ENCODE assay signal across 9 mouse cellular contexts in the genomic region with DNA sequence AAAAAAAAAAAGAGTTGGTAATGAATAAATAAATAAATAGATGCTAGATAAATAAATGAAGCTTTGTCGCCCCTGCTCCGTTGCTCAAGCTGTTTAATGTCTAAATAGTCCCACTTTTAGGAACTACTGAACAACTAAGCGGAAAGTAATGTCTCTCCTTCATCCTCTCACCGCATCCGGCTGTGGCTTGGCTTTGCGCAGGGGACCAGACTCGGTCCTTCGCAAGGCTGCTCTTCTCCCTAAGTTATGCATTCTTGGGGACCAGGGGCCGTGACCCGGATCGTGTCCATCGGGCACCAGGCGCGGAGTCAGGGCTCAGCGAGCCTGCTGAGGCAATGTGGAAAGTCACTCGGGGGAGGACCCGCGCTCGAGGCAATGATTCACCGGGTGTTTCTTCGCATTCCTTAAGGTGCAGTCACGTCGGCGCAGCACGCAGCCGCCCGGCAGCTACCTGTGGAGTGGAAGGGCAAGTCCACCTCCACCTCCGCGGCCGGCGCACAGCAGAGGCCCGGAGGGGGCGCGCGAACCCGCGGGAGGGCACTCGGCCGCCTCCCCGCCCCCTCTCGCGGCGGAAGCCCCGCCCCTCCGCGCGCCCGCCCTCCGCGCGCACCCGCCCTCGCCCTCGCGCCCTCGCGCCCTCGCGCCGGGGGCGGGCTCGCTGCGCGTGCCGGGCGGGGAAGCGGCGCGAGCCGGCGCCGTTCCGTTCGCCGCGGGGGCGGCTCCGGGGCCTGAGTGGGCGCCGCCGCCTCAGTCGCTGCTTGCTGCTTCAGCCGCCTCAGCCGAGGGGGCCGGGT. TPM values are rescaled to one million over a fixed set of nuclear protein-coding genes. Genes with fewer than 3 reads are reported as not detected.
DNase-seq lines count a peak whose midpoint lies in the region; ATAC-seq lines count a peak whose summit lies in the region.
"Had no signal": no experiment of that assay in that cellular context is flagged by ENCODE, and none has a peak within 500 bp of the region (broad histone marks: within the 10 kb centered on the region; RNA-seq: fewer than 3 reads in every experiment).

A gene (plus strand): TSS at position 595 of the 794 bp plus-strand sequence.

- H3K9me3 ChIP-seq in embryonic facial prominence, embryonic 14.5 days (ENCODE audit: control insufficient read depth, low read length) = no peaks in the 10 kb centered on the region

- ATAC-seq in embryonic facial prominence, embryonic 14.5 days (ENCODE audit: low read depth) = peak; percentile 83
- peak; percentile 46 for ATAC-seq in monocyte, adult 5-6 weeks (replicated peaks; ENCODE audit: insufficient number of reproducible peaks, low FRiP score, low TSS enrichment, poor library complexity, severe bottlenecking)

- H3K4me1 ChIP-seq in embryonic facial prominence, embryonic 14.5 days (ENCODE audit: control insufficient read depth, insufficient read depth, low read length) = peaks cover 9% of the 10 kb centered on the region; the same call in 1 of the 2 replicates

- no peaks in the 10 kb centered on the region for H3K36me3 ChIP-seq in embryonic facial prominence, embryonic 14.5 days (ENCODE audit: control insufficient read depth, insufficient read depth, low read length)
- H3K36me3 ChIP-seq: G1E had no signal

- H3K4me2 ChIP-seq in embryonic facial prominence, embryonic 14.5 days (ENCODE audit: low read depth, low read length) = peak within 1 kb of the TSS; percentile 87

- WGBS in embryonic facial prominence, embryonic 14.5 days = 3% methylated on average over 31 of the region's 85 CpGs

- H3K9ac ChIP-seq in embryonic facial prominence, embryonic 14.5 days (ENCODE audit: low read depth, low read length) = peak within 1 kb of the TSS; percentile 96

- DNase-seq in 3134 (ENCODE audit: extremely low read depth, insufficient read length, low spot score) (peak; percentile 91), liver (peak; percentile 85)
- peak; percentile 56 to 57 for DNase-seq in adrenal gland, postnatal 4 days (ENCODE audit: low spot score in 2 of 2)
- DNase-seq in embryonic facial prominence, embryonic 14.5 days (ENCODE audit: low spot score) = peak; percentile 73
- peak; percentile 44 for DNase-seq in heart, adult 8-10 months (ENCODE audit: low spot score)
- peak; percentile 80 for DNase-seq in kidney, adult 9 months
- DNase-seq in spleen, postnatal 36 days (ENCODE audit: low spot score in 2 of 2) = peak; percentile 66 to 73

- peak within 1 kb of the TSS; percentile 91 for H3K4me3 ChIP-seq in embryonic facial prominence, embryonic 14.5 days (ENCODE audit: low read depth, low read length)

- H3K27ac ChIP-seq in embryonic facial prominence, embryonic 14.5 days (replicated peaks; ENCODE audit: low read depth, low read length) = peak within 1 kb of the TSS; percentile 93

- H3K27me3 ChIP-seq in embryonic facial prominence, embryonic 14.5 days (replicated peaks; ENCODE audit: control insufficient read depth, insufficient read depth, low read length) = no peaks in the 10 kb centered on the region

RNA-seq across cellular contexts. Expression of the gene that starts here (rescaled TPM):
- total RNA-seq in adrenal gland, postnatal 4 days (2021) = 10 to 100 TPM; 38.2 to 41.8 TPM
- polyA plus RNA-seq in embryonic facial prominence, embryonic 14.5 days (2014; fragmentation: Nextera tagmentation; extraction: Ambion mirVana) = 27.4 and 36.4 TPM in 2 replicates
- total RNA-seq in heart, adult 8-10 months (2022) = 1 to 10 TPM; 6.8 to 9.1 (median 8.4) TPM
- total RNA-seq in monocyte, adult 5-6 weeks (2017) = 16.8 to 22.1 TPM (median 18.3 TPM) in 3 replicates
- polyA plus RNA-seq: G1E had no signal

Comparison
In these comparisons a context has a peak if more than half of its experiments do, and no peak if none do; other contexts are left out.
1. Peak in every context shown above with its lines: DNase-seq, ATAC-seq, H3K4me3 ChIP-seq and H3K27ac ChIP-seq.